Mouse (Mus musculus): ENCODE data around the gene Slc52a3.

GRCm38 (mm10) chr2:151997776-151998504, 1.6 kb downstream of the Slc52a3 start:
- TF ChIP-seq CTCF (IDR thresholded peaks at IDR 0.05; ENCODE audit: low read depth), result no peak
- TF ChIP-seq EP300 (IDR thresholded peaks at IDR 0.05; ENCODE audit: low read depth), result no peak
